Mouse (Mus musculus): ENCODE data around the gene A530032D15Rik. TPM values are rescaled to one million over a fixed set of nuclear protein-coding genes. Genes with fewer than 3 reads are reported as not detected.
A peak's percentile ranks its signal among the peaks of the same experiment; 100 is the strongest.
"Not testable (repeated sequence)": the region's sequence is repeated elsewhere in the genome, so short reads cannot be mapped to it uniquely, and the experiment has no call there.

The A530032D15Rik gene
- total and polyA plus RNA-seq, 2 experiments, result 0.37 TPM; not detected in 1

DNA sequence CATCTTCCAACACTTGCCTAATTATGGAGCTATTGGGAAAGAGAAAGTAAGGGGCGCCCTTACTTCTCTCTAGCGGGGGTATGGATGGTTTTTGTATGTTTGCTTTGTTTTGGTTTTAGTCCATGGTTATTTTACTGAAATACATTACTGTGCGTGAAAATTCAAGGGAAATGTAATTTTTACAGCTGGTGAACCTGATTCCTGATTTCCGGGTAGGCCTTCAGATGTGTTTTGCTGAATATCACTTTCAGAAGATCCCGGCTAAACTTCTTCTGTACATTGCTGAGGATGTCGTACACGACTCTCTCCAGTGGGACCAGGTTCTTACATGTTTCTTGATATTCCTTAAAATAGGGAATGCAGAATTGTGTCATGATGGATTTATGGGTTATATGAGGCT, 2.6 kb upstream of the A530032D15Rik start:
- H3K36me3 ChIP-seq (ENCODE audit: control insufficient read depth, insufficient read depth, low read length); DNase-seq (ENCODE audit: extremely low read depth, low read depth, low spot score); H3K9ac ChIP-seq (ENCODE audit: low read depth, low read length); H3K27ac ChIP-seq (replicated peaks; ENCODE audit: insufficient read depth, low read depth, low read length); H3K4me3 ChIP-seq (ENCODE audit: insufficient read depth, low read depth, low read length); H3K79me2 ChIP-seq (ENCODE audit: control insufficient read depth, insufficient read depth, low read length); H3K4me1 ChIP-seq (ENCODE audit: control insufficient read depth, insufficient read depth, low read length); H3K27me3 ChIP-seq (ENCODE audit: control insufficient read depth, insufficient read depth, low read length): not testable (repeated sequence)
- WGBS, result 86% methylated on average over 7 of the region's 7 CpGs

DNA sequence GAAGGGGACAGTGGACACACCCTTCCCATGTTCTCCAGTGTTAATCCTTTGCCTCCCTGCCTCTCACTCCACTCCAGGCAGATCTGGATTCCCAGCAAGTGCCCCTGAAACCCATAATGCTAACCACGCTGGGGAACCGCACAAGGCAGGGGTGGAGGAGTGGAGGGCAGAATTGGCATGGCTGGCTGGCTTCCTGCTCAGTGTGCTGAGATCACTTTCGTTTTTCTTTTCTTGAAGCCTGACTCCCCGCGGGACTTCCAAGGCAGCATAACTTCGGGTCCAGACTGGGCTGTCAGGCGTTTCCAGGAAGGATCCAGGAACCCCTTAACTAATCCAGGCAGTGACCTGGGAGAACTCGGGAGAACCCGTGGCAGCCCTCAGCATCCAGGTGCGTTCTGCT, 1.9 kb upstream of the A530032D15Rik start:
- not testable (repeated sequence) for H3K27ac ChIP-seq (replicated peaks; ENCODE audit: insufficient read depth, low read depth, low read length); H3K36me3 ChIP-seq (ENCODE audit: control insufficient read depth, insufficient read depth, low read length); H3K27me3 ChIP-seq (ENCODE audit: control insufficient read depth, insufficient read depth, low read length); H3K9ac ChIP-seq (ENCODE audit: low read depth, low read length); H3K4me3 ChIP-seq (ENCODE audit: insufficient read depth, low read depth, low read length); H3K4me1 ChIP-seq (ENCODE audit: control insufficient read depth, insufficient read depth, low read length); H3K79me2 ChIP-seq (ENCODE audit: control insufficient read depth, insufficient read depth, low read length)
- DNase-seq (ENCODE audit: extremely low read depth, low read depth, low spot score), result peak; percentile 7
- WGBS, result 61% methylated on average over 10 of the region's 10 CpGs

DNA sequence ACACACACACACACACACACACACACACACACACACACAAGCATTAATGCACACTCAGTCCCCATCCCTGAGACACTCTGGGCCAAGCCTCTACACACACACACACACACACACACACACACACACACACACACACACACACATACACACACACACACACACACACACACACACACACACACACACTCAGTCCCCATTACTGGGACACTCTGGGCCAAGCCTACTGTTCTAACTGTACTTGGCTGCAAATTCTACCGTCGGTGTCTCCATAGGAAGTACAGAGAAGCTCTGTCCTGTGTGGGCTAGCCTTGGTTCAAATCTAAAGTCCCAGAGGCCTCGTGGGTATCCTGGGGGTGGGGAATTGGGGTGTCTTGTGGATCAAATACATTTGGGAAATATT, 1.2 kb upstream of the A530032D15Rik start:
- 68% methylated on average over 3 of the region's 3 CpGs for WGBS
- H3K79me2 ChIP-seq (ENCODE audit: control insufficient read depth, insufficient read depth, low read length); H3K4me1 ChIP-seq (ENCODE audit: control insufficient read depth, insufficient read depth, low read length): not testable (repeated sequence)

GRCm38 (mm10) chr1:85106013-85106412, 3.6 kb downstream of the A530032D15Rik start:
- not testable (repeated sequence) for DNase-seq (ENCODE audit: extremely low read depth, low read depth, low spot score); H3K79me2 ChIP-seq (ENCODE audit: control insufficient read depth, insufficient read depth, low read length); H3K27me3 ChIP-seq (ENCODE audit: control insufficient read depth, insufficient read depth, low read length); H3K9ac ChIP-seq (ENCODE audit: low read depth, low read length); H3K36me3 ChIP-seq (ENCODE audit: control insufficient read depth, insufficient read depth, low read length); H3K27ac ChIP-seq (replicated peaks; ENCODE audit: insufficient read depth, low read depth, low read length); H3K4me1 ChIP-seq (ENCODE audit: control insufficient read depth, insufficient read depth, low read length); H3K4me3 ChIP-seq (ENCODE audit: insufficient read depth, low read depth, low read length)
- 62% methylated on average over 5 of the region's 6 CpGs for WGBS

More for the DNA sequence above, 1.2 kb upstream of the A530032D15Rik start:
- H3K36me3 ChIP-seq (ENCODE audit: control insufficient read depth, insufficient read depth, low read length); H3K27ac ChIP-seq (replicated peaks; ENCODE audit: insufficient read depth, low read depth, low read length); H3K27me3 ChIP-seq (ENCODE audit: control insufficient read depth, insufficient read depth, low read length); DNase-seq (ENCODE audit: extremely low read depth, low read depth, low spot score); H3K9ac ChIP-seq (ENCODE audit: low read depth, low read length); H3K4me3 ChIP-seq (ENCODE audit: insufficient read depth, low read depth, low read length): not testable (repeated sequence)

- not testable (repeated sequence) for H3K9ac ChIP-seq (ENCODE audit: low read depth, low read length); H3K4me3 ChIP-seq (ENCODE audit: insufficient read depth, low read depth, low read length); H3K36me3 ChIP-seq (ENCODE audit: control insufficient read depth, insufficient read depth, low read length); DNase-seq (ENCODE audit: extremely low read depth, low read depth, low spot score); H3K27me3 ChIP-seq (ENCODE audit: control insufficient read depth, insufficient read depth, low read length); H3K27ac ChIP-seq (replicated peaks; ENCODE audit: insufficient read depth, low read depth, low read length); H3K4me1 ChIP-seq (ENCODE audit: control insufficient read depth, insufficient read depth, low read length); H3K79me2 ChIP-seq (ENCODE audit: control insufficient read depth, insufficient read depth, low read length)
- WGBS, result 68% methylated on average over 4 of the region's 4 CpGs
Measured at GRCm38 (mm10) chr1:85105336-85105735, 4.3 kb downstream of the A530032D15Rik start.

DNA sequence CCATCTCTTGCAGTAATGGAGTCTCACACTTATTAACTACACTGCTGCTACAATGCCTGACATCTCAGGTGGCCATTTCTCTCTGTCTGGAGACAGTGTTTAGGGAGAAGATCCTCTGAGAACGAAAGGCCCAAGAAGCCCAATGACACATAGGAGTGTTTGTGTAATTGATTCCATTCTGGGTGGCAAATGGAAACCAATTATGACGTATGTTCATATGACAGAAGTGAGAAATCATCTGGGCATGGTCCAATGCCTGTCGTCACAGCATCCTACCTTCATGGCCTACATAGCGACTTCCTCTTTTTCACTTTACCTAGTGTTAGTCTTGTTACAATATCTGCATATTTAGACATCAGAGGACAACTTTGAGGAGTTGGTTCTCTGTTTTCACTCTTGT, 7.9 kb downstream of the A530032D15Rik start:
- WGBS, result 77% methylated on average over 4 of the region's 4 CpGs
- not testable (repeated sequence) for H3K27me3 ChIP-seq (ENCODE audit: control insufficient read depth, insufficient read depth, low read length); H3K36me3 ChIP-seq (ENCODE audit: control insufficient read depth, insufficient read depth, low read length); H3K27ac ChIP-seq (replicated peaks; ENCODE audit: insufficient read depth, low read depth, low read length); H3K9ac ChIP-seq (ENCODE audit: low read depth, low read length); H3K4me3 ChIP-seq (ENCODE audit: insufficient read depth, low read depth, low read length); H3K4me1 ChIP-seq (ENCODE audit: control insufficient read depth, insufficient read depth, low read length); DNase-seq (ENCODE audit: extremely low read depth, low read depth, low spot score); H3K79me2 ChIP-seq (ENCODE audit: control insufficient read depth, insufficient read depth, low read length)

GRCm38 (mm10) chr1:85099864-85100263, 9.8 kb downstream of the A530032D15Rik start, which contains the start of gene Gm10553:
Gene Gm10553, plus strand, starts transcription at chr1:85100164.
- H3K9ac ChIP-seq (ENCODE audit: low read depth, low read length); H3K27me3 ChIP-seq (ENCODE audit: control insufficient read depth, insufficient read depth, low read length); H3K79me2 ChIP-seq (ENCODE audit: control insufficient read depth, insufficient read depth, low read length); H3K4me3 ChIP-seq (ENCODE audit: insufficient read depth, low read depth, low read length); DNase-seq (ENCODE audit: extremely low read depth, low read depth, low spot score); H3K36me3 ChIP-seq (ENCODE audit: control insufficient read depth, insufficient read depth, low read length); H3K4me1 ChIP-seq (ENCODE audit: control insufficient read depth, insufficient read depth, low read length); H3K27ac ChIP-seq (replicated peaks; ENCODE audit: insufficient read depth, low read depth, low read length): not testable (repeated sequence)
- WGBS, result 53% methylated on average over 1 of the region's 1 CpGs

GRCm38 (mm10) chr1:85099081-85099480, 10.6 kb downstream of the A530032D15Rik start:
- not testable (repeated sequence) for H3K9ac ChIP-seq (ENCODE audit: low read depth, low read length); DNase-seq (ENCODE audit: extremely low read depth, low read depth, low spot score); H3K27ac ChIP-seq (replicated peaks; ENCODE audit: insufficient read depth, low read depth, low read length); H3K36me3 ChIP-seq (ENCODE audit: control insufficient read depth, insufficient read depth, low read length); H3K27me3 ChIP-seq (ENCODE audit: control insufficient read depth, insufficient read depth, low read length); H3K4me3 ChIP-seq (ENCODE audit: insufficient read depth, low read depth, low read length); H3K4me1 ChIP-seq (ENCODE audit: control insufficient read depth, insufficient read depth, low read length); H3K79me2 ChIP-seq (ENCODE audit: control insufficient read depth, insufficient read depth, low read length)
- 75% methylated on average over 7 of the region's 7 CpGs for WGBS

GRCm38 (mm10) chr1:85093011-85093572, 16.6 kb downstream of the A530032D15Rik start:
- not testable (repeated sequence) for H3K79me2 ChIP-seq (ENCODE audit: control insufficient read depth, insufficient read depth, low read length); DNase-seq (ENCODE audit: extremely low read depth, low read depth, low spot score); H3K36me3 ChIP-seq (ENCODE audit: control insufficient read depth, insufficient read depth, low read length); H3K4me1 ChIP-seq (ENCODE audit: control insufficient read depth, insufficient read depth, low read length); H3K9ac ChIP-seq (ENCODE audit: low read depth, low read length); H3K27ac ChIP-seq (replicated peaks; ENCODE audit: insufficient read depth, low read depth, low read length); H3K27me3 ChIP-seq (ENCODE audit: control insufficient read depth, insufficient read depth, low read length); H3K4me3 ChIP-seq (ENCODE audit: insufficient read depth, low read depth, low read length)
- WGBS, result 71% methylated on average over 7 of the region's 7 CpGs

All from liver, adult 2 months (tissue).